16 mouse cellular contexts compared by ENCODE assay signal in genomic region chr13:106318476-106318875, GRCm38 (mm10).
"Had no signal": no experiment of that assay in that cellular context is flagged by ENCODE, and none has a peak within 500 bp of the region (broad histone marks: within the 10 kb centered on the region; RNA-seq: fewer than 3 reads in every experiment).

No protein-coding gene starts in this region.

- H3K27me3 ChIP-seq: limb, embryonic 12.5 days; midbrain, embryonic 12.5 days; neural tube, embryonic 15.5 days had no signal

- H3K9ac ChIP-seq: limb, embryonic 12.5 days; liver, embryonic 14.5 days; midbrain, embryonic 12.5 days; neural tube, embryonic 15.5 days had no signal

- H3K9me3 ChIP-seq: limb, embryonic 12.5 days; midbrain, embryonic 12.5 days; neural tube, embryonic 15.5 days had no signal

- H3K36me3 ChIP-seq: limb, embryonic 12.5 days; midbrain, embryonic 12.5 days; neural tube, embryonic 15.5 days had no signal

- H3K4me1 ChIP-seq: limb, embryonic 12.5 days; neural tube, embryonic 15.5 days had no signal

- H3K27ac ChIP-seq: kidney, postnatal 0 days; layer of hippocampus, adult 2 months; limb, embryonic 12.5 days; liver, embryonic 14.5 days; neural tube, embryonic 15.5 days had no signal

- DNase-seq: kidney, adult 9 months; kidney, postnatal 36 days; liver; lung, adult 2 months; lung, postnatal 36 days; right cerebral cortex, adult 18-20 months; right cerebral cortex, postnatal 25 days; thymus, postnatal 36 days had no signal

- H3K4me3 ChIP-seq: layer of hippocampus, adult 2 months; limb, embryonic 12.5 days; midbrain, embryonic 12.5 days; neural tube, embryonic 15.5 days had no signal

- ATAC-seq: intestine, postnatal 0 days; lung, postnatal 0 days had no signal

- H3K4me2 ChIP-seq: limb, embryonic 12.5 days; midbrain, embryonic 12.5 days; neural tube, embryonic 15.5 days had no signal
